Mouse (Mus musculus): ENCODE results near the gene Prkca. TPM values are rescaled to one million over a fixed set of nuclear protein-coding genes. Genes with fewer than 3 reads are reported as not detected.

Prkca gene
- total RNA-seq, 4 experiments from 2014 or later: 28.2 to 38.1 (median 33.4) TPM

GRCm38 (mm10) chr11:108070038-108070437 is 273.7 kb downstream of the Prkca start:
- DNase-seq (ENCODE audit: low spot score): no peak

DNA sequence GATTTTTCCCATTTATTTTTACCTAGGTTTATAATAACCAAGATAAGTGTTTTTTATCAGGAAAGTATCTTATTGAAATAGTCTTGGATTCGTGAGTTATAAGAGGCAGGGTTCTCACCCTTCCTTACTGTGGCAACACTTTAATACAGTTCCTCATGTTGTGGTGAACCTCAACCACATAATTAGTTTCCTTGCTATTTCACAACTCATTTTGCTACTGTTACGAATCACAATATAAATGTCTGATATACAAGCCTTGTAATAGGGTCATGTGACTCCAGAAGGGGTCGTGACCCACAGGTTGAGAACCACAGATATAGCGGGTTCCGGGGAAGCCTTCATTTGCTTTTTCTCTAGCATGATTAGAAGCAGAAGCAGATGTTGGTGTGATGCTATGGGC is 275.3 kb downstream of the Prkca start:
- no peak for DNase-seq (ENCODE audit: low spot score)

GRCm38 (mm10) chr11:108067161-108067560 is 276.6 kb downstream of the Prkca start:
- no peak for DNase-seq (ENCODE audit: low spot score)

DNA sequence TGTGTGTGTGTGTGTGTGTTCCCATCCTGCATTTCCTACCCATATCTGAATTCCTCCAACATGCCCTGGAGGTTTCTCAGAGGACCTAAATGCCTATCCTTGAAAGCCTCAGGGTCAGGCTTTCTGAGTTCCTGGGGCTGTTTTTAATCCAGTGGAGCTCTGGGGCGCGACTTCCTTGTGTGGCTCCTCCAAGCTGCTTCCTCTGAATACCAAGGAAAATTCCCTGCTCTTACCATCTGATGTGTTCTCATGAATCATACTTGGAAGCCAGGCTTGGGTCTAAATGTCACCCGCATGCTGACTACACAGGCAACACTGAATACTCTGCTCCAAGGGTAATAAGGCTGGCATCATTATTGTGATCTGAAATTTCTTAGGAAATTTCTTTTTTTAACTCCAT is 279.3 kb downstream of the Prkca start:
- peak; percentile 15 for DNase-seq (ENCODE audit: low spot score)

DNA sequence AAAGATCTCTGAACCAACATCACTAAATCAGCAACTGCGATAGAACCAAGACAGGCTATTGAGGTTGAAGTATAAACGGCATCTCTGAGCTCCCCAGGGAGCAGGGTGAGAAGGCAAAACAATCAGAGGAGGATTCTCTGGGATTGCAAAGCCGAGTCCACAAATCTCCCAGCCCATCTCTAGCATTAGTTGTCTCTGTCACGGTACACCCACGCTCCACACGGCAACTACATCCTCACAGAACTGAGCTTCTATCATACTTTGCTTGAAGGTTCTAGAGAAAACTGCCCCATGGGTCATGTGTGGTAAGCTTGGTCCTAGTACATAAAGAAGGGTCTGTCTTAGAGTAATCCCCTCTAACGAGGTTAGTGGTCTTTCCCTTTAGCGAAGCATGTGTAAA is 280.6 kb downstream of the Prkca start:
- DNase-seq (ENCODE audit: low spot score): no peak

DNA sequence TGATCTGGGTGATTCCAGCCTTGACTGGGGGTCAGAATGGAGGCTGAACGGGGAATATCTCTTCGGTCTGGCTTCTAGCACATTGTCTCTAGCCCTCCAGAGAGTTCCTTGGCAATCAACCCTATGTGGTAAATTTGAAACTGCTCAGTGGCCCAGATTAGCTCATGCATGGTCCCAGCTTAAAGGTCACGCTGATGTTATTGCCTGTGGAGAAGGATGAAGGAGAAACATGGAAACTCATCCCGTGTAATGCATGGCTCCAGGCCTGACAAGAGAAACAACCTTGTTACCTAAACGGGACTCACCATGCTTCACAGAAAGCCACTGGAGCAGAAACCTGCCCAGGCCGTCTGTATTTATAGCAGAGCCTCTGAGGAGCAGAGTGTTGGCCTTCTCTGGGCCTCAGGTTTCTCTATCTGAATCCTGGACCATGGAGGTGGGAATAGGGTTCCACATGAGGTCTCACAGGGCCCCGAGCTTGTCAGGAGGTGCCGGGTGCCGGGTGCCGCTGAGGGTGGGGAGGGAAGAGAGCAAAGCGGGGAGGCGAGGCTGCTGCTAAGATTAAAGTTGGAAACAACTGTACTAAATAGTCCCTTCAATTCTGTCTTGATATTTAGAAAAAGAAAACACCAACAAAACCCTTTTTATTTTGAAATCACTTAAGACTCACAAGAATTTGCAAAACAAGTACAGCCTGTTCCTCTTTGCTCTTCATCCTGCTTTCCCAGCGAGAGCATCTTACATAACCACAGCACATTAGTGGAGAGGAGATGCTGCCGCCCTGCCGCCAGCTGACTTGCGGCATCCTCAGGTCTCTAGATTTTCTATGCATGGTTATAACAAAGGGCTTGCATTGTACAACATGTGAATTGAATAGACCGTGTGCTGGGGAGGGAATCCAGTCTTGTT is 281.9 kb downstream of the Prkca start:
- DNase-seq (ENCODE audit: low spot score): peak; percentile 62

- no peak for DNase-seq (ENCODE audit: low spot score)
Observed at GRCm38 (mm10) chr11:108057138-108057537, 286.6 kb downstream of the Prkca start.

DNA sequence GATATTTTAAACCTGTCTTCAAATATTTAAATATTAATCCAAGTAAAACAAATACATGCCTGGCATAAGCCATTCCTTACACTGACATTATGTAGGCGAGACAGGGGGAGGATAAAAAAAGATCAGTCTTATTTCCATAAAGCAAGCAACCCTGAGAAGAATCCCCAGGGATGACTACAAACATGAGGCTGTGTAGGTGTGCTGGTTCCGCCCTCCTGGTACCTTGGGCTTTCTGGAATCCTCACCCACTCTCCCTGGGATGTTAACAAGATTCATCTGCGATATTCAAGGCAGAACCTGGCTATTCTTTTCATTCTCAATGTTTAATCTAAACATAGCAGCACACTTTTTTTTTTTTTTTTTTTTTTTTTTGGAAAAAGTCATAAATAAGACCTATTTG is 289.1 kb downstream of the Prkca start:
- DNase-seq (ENCODE audit: low spot score): no peak

GRCm38 (mm10) chr11:108053746-108054145 is 290.0 kb downstream of the Prkca start:
- no peak for DNase-seq (ENCODE audit: low spot score)

- no peak for DNase-seq (ENCODE audit: low spot score)
Observed at GRCm38 (mm10) chr11:108041669-108042068, 302.1 kb downstream of the Prkca start.

DNA sequence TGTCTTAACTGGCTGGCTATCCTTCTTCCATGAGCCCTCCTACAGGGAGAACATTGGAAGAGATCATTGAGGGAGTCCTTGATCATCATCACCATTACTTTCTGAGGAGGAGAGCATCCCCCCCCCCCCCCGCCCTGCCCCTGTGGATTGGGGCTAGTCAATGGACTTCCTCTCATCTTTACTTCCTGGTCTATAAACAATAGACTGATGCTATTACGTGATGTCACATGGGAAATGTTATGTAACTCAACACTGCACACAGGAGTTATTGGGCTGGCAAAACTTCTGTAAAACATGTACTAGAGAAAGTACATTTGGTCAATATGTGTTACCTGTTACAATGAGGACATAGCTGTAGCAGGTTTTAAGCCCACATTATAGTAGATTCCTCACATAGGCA is 302.9 kb downstream of the Prkca start:
- DNase-seq (ENCODE audit: low spot score): no peak

- no peak for DNase-seq (ENCODE audit: low spot score)
Observed at GRCm38 (mm10) chr11:108039761-108040160, 304.0 kb downstream of the Prkca start.

- no peak for DNase-seq (ENCODE audit: low spot score)
Observed at GRCm38 (mm10) chr11:108038989-108039388, 304.7 kb downstream of the Prkca start.

- DNase-seq (ENCODE audit: low spot score): no peak
Observed at GRCm38 (mm10) chr11:108036339-108036738, 307.4 kb downstream of the Prkca start.

DNA sequence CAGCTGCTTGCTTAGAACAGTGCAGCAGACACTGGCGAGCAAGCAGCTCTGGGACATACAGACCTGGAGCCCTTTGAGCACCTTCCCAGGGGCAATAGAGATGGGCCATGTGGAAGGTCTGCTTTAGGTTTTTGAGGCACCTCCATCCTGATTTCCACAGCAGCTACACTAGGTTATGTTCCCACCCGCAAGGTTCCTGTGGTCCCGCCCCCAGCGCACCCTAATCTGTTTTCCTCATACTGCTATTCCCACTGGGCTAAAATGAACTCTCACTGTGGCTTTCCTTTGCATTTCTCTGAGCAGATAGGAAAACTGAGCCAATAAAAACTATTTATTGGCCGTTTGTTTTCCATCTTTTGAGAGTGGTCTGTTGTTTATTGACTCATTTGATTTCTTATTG is 308.0 kb downstream of the Prkca start:
- no peak for DNase-seq (ENCODE audit: low spot score)

- DNase-seq (ENCODE audit: low spot score): no peak
Observed at GRCm38 (mm10) chr11:108034376-108034775, 309.4 kb downstream of the Prkca start.

GRCm38 (mm10) chr11:108032568-108032967 is 311.2 kb downstream of the Prkca start:
- DNase-seq (ENCODE audit: low spot score): peak; percentile 25

- peak; percentile 46 for DNase-seq (ENCODE audit: low spot score)
Observed at GRCm38 (mm10) chr11:108030956-108031604, 312.6 kb downstream of the Prkca start.

GRCm38 (mm10) chr11:108029321-108029720 is 314.4 kb downstream of the Prkca start:
- DNase-seq (ENCODE audit: low spot score): no peak

DNA sequence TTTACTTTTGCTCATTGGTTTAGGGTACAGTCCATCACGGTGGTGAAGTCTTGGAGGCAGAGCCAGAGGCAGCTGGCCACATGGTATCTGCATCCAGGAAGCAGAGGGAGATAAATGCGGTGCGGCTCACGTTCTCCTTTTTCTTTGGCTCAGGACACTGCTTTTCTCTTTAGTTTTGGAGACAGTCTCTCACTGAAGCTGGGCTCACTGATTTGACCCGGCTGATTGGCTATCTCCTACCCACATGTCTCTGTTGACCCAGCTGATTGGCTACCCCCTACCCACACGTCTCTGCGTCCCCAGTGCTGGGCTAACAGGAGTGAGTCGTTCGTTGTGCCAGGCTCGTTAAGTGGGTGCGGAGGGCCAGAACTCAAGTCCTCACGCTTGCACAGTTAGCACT is 315.3 kb downstream of the Prkca start:
- DNase-seq (ENCODE audit: low spot score): peak; percentile 38

DNA sequence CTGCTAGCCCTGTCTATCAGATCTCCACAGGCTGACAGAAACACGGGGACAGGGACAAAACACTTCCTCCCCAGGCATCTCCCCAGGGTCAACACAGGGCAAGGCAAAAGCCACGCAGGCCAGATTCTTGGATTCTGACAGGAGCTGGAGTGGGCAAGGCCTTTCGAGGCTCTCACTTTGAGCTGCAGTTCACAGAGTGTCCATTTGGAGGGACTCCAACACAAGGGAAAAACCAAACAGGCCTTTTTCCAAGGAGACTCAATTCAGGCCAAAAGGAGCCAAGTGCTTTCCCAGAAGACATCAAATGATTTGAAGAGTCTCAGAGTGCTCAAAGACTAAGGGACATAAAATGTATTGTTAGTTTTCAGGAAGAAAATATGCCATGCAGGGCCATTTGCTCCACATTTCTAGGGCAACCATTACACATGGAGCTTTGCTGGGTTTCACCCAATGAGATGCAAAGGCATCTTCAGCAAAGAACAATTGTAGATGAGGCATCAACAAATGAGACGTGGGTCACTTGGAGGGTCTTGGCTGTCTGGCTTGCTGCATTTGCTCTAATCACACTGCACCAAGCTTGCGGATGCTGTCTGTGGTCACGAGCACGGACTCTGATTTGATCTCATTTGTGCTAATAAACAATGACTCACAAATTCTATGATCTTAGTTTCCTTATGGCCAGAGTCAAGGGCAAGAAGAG is 317.9 kb downstream of the Prkca start:
- peak; percentile 74 for DNase-seq (ENCODE audit: low spot score)

GRCm38 (mm10) chr11:108023188-108023587 is 320.5 kb downstream of the Prkca start:
- peak; percentile 38 for DNase-seq (ENCODE audit: low spot score)
